Mouse (Mus musculus) cortical plate, adult 2 months (tissue): ENCODE measurements at regions not wholly inside any gene's neighbourhood (a gene's known extent, or its start where the extent isn't known, plus 50 kb on each side); places are given as distances from the start of the nearest gene placed in this dataset.

Experiments used
- CTCF ChIP-seq: fragments of 200-500 bp; IDR thresholded peaks from 2 replicates; pipeline ENCODE4 v1.5.1; 2011; ENCODE audit warnings: mild to moderate bottlenecking, control low read depth, low read length; ENCODE audit not compliant: insufficient read depth; ENCODE audit errors: extremely low read depth
- POLR2A ChIP-seq: fragments of 200-500 bp; IDR thresholded peaks from 2 replicates; pipeline ENCODE4 v1.6.1; 2011; ENCODE audit warnings: mild to moderate bottlenecking, low read length, control low read depth; ENCODE audit not compliant: insufficient read depth; ENCODE audit errors: extremely low read depth

DNA sequence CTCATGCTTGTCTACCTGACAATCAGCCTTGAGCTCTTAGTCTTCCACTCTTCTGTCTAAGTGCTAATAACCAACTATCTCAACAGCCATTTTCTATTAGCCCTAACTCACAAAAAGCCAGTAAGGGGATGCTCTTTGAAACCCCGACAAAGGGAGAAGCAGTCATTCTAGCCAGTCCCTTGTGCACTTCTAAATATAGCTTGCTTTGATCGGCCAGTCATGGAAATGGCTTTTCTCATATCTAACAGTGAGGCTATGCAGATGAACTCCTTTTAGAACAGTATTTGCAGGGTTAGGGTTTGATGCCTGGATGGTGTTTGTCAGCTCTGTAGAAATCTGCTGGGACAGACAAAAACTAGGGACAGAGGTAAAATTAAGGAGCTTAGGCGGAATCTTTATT lies 54.5 kb upstream of the Arg1 start:
- TF ChIP-seq CTCF (no peak), POLR2A (no peak)
